Mouse (Mus musculus) spleen, postnatal 4 days (tissue): ENCODE data around the gene Runx2.

ENCODE experiments used
- DNase-seq, 2 experiments: peaks; one replicate each; pipeline ENCODE4 v3.0.0; 2022; ENCODE audit warnings: low spot score in 2 of 2

The Runx2 gene

GRCm38 (mm10) chr17:44538921-44539320 lies 275.7 kb downstream of the Runx2 start:
- no peak for DNase-seq

DNA sequence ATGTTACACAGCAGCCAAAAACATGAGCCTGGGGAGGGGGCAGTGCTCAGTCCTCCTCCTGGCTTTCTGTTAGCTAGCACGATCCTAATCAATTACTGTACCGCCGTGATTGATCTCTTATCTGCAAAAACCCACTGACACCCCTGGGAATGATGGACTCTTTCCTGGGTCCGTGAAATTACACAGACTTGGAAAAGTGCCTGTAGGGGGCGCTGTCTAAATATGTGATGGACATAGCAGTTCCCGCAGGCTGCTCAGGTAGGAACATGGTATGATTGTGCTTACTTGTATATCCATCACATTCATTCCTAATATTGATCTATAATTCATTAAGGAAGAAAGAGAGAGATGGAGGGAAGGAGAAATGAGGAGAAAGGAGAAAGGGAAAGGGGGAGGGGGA lies 284.6 kb downstream of the Runx2 start:
- peak in 1 of 2 experiments; percentile 66 for DNase-seq

- DNase-seq, result no peak
Observed at GRCm38 (mm10) chr17:44528617-44529016, 286.0 kb downstream of the Runx2 start.

GRCm38 (mm10) chr17:44524146-44524545 lies 290.5 kb downstream of the Runx2 start:
- DNase-seq, result no peak

GRCm38 (mm10) chr17:44522906-44523305 lies 291.7 kb downstream of the Runx2 start:
- DNase-seq, result peak in 1 of 2 experiments; percentile 14

- DNase-seq, result no peak
Observed at GRCm38 (mm10) chr17:44520122-44521075, 294.2 kb downstream of the Runx2 start.

DNA sequence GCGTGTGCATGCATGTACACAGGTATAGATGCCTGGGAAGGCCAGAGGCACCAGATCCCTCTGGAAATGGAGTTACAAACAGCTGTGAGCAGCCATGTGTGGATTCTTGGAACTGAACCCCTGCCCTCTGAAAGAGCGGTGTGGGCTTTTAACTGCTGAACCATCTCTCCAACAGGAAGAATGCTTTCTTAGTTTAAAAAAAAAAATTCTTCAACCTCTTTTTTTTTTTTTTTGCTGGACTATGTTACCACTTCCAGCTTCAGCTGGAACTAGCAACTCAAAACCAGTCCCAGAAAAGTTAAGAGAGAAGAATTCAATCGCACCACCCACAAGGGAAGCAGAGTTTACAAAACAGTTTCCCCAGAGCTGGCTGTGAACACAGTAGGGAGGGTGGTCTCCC lies 295.2 kb downstream of the Runx2 start:
- DNase-seq, result no peak

GRCm38 (mm10) chr17:44518156-44518555 lies 296.4 kb downstream of the Runx2 start:
- no peak for DNase-seq

GRCm38 (mm10) chr17:44508198-44508715 lies 306.3 kb downstream of the Runx2 start:
- no peak for DNase-seq

DNA sequence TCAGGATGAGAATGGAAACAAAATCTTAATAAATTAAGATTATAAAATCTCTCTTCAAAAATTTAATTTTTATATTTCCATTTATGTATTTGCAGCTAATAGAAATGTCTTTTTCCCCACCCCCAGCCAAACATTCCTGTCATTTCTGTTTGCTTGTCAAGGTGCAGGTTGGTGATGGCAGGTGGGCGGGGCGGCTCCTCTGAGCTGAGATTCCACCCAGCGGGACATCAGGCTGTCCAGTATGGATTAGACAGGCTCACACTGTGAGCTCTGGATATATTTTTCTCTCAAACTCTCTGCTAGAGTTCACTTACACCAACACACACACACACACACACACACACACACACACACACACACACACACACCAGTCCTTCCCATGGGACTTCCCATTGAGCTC lies 306.9 kb downstream of the Runx2 start:
- DNase-seq, result no peak

DNA sequence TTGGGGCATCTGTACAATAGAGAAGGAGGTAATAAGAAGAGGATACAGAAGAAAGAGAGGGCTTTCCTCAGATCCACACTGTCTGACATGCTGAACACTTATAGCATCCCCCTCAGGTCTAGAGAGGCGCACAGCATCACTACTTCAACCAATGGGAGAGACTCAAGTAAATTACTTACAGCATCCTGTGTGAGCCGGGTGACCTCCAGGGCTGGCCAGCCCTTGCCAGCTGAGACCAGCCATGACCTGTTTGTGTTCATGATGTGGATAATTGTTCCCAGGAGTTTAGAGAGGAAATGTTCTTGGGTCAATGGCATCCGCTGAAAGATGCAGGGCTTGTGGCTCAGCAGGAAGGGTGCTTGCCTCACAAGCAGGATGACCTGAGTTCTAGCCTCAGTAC lies 308.1 kb downstream of the Runx2 start:
- no peak for DNase-seq

DNA sequence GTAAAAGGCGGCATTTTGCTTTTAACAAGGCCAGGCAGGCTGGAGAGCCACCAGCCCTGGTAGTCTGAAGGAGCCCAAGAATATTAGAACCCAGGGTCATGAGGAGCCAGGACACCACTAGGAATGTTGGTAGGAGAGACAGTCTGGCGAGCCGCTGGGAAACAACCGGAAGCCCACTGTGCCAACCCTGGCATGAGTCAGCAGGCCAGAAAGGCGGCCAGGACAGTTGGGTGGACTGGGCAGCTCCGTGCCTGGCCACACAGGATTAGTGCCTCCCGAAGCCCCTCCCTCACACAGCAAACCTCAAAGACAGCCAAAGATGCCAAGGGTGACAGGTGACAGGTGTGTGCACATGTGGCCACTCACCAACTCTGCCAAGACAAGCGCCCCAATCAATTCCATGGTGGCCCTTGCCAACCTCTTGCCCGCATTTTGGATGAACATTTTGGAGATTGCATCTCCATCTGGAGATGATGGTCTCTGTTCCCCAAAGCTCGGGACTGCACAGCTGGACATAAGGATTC lies 309.7 kb downstream of the Runx2 start:
- no peak for DNase-seq

GRCm38 (mm10) chr17:44502176-44502575 lies 312.4 kb downstream of the Runx2 start:
- DNase-seq, result no peak

DNA sequence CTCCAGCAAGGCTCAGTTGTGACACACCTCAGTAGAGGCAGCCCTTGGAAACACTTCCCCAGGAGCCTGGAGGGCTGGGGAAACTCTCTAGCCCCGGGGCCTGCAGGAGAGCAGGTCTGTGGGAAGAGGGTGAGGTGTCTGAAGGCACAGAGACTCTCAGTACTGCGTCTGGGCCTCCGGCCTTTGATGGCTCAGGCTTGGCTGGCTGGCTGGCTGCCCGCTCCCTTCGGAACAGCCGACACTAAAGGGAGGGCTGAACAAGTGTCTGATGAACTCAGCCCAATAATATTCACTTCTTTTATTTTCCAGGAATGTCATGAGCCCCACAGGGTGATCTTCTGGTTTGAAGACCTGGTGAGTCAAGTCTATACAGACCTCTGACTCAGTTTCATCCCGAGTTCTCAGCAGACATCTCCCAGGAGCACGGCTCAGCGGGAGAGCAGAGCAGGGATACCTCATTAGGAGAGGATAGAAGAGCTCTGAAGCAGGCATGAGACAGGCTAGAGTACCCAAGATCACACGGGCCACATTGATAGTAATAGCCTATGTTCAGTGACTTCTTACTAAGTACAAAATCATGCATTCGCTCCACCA lies 314.2 kb downstream of the Runx2 start:
- no peak for DNase-seq

DNA sequence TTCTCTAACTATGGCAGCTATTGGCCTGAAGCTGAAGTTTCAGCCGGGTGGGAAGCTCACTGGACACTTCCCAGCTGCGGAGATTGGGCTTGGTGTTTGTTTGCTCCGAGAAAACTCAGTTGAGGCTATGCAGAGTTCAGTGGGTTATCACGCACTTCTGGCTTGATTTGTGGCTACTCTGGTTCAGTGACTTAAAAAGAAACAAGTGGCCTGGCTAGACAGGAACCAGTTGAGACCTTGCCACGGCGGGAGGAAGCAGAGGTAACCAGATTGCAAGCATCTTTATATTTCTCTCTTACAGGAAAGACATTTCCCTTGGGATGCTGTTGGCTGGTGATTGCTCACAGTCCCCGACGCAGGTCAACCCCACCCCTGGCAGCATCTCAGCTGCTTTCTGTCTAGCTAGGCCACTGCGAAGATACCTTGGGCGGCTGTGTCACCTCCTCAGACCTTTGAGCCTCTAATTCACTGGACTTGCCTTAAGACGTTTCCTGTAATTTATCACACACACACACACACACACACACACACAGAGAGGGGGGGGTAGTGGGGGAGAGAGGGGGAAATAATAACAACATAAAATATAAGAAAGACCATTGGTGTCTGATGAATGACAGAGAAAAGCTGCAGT lies 324.3 kb downstream of the Runx2 start:
- DNase-seq, result no peak

GRCm38 (mm10) chr17:44489346-44489745 lies 325.3 kb downstream of the Runx2 start:
- no peak for DNase-seq

GRCm38 (mm10) chr17:44487514-44488244 lies 326.9 kb downstream of the Runx2 start:
- DNase-seq, result no peak

GRCm38 (mm10) chr17:44485337-44485736 lies 329.3 kb downstream of the Runx2 start:
- no peak for DNase-seq

GRCm38 (mm10) chr17:44479918-44480317 lies 334.7 kb downstream of the Runx2 start:
- DNase-seq, result no peak

DNA sequence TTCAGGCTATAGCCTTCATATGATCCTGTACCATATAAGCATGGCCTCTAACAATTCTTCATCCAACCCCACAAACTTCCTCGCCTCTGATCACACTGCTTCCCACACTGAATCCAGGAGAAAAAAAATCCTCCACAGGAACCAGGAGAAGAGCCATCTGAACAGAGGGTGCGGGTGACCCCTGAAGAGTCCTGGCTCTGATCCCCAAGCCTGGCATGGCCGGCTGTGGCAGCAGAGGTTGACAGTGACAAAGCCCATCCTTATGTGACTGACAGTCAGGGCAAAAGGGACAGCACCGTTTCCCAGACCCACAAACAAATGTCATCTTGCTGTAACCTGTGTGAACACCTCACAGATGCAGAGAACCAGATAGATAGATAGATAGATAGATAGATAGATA lies 335.1 kb downstream of the Runx2 start:
- no peak for DNase-seq

DNA sequence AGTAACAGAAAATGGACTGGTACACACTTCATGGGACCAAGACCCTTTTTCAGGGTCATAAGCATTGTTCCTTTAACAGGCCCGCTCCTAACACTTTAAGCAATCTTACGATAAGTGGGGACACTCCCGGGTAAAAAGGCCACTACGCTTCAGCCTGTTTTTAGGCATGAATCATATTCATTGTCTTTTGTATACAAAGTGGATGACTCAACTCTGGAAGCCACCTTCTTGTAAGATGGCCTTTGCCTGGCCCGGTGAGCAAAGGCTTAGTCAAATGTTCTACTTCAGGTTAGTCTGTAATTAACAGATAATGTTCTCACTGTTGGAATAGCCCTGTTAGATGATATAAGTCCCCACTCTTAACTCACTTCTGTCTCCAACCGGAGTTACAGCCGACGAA lies 338.7 kb downstream of the Runx2 start:
- DNase-seq, result no peak

GRCm38 (mm10) chr17:44474280-44474679 lies 340.3 kb downstream of the Runx2 start:
- no peak for DNase-seq
